Mouse (Mus musculus) retina, adult 2 months (tissue): ENCODE results near the gene Prss8.

Experiments
- DNase-seq: peaks from one replicate; pipeline ENCODE4 v3.0.0-alpha.2; 2012; ENCODE audit warnings: low read depth, low spot score

The Prss8 gene

DNA sequence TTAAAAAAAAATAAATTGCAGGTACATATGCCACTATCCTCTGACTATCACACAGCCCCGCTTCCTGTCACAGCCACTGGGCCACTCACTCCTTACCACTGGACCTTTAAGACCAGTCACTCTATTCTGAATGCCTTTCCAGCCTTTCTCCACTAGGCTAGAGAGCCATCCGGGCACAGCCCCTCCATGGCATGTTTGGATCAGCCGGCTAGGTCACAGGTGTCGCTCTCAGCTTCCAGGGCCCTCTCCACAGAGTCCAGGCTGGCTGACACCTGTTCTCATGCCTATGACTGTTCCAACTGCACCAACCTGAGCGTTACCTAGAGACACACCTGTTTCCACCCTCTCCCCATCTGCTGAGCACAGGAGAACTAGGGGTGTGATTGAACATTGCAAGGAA is 1.3 kb downstream of the Prss8 start:
- no peak for DNase-seq

GRCm38 (mm10) chr7:127927726-127928125 is 2.2 kb downstream of the Prss8 start:
- DNase-seq = no peak

DNA sequence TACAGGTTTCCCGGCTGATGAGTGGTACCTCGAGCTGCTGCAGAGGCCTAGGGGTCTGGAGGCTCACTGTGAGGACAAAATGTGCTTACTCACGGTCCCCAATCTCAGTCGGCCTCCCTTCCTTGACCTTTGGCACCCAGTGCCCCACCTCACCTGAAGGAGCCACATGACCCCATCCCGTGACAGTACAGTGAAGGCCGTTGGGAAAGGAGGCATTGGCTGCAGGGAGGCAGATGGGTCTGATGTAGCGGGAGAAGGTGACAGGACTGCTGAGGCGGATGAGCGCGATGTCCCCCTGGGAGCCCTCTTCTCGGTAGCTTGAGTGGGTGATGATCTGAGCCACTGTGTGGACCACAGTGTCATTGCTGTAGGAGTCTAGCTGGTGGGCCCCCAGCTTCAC is 3.1 kb downstream of the Prss8 start:
- DNase-seq = no peak

- no peak for DNase-seq
These were observed 3.8 kb downstream of the Prss8 start for GRCm38 (mm10) chr7:127926066-127926465.

DNA sequence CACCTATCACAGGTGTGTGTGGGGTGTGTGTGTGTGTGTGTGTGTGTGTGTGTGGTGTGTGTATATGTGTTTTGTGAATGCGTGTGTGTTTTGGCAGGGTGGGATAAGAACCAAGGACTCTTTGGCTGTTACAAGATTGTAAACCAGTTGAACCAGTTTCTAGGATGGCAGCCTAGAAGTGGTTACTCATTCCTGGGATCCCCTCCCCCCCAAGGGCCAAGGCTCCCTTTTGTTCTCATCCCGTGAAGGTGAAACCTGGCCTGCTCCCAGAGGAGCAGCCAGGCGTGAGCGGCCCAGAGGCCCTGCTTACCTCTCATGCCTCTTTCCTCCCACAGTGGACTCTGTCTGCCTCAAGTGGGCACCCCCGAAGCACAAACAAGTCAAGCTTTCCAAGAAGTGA is 4.7 kb downstream of the Prss8 start:
- no peak for DNase-seq

GRCm38 (mm10) chr7:127923714-127924113 is 6.2 kb downstream of the Prss8 start:
- no peak for DNase-seq

DNA sequence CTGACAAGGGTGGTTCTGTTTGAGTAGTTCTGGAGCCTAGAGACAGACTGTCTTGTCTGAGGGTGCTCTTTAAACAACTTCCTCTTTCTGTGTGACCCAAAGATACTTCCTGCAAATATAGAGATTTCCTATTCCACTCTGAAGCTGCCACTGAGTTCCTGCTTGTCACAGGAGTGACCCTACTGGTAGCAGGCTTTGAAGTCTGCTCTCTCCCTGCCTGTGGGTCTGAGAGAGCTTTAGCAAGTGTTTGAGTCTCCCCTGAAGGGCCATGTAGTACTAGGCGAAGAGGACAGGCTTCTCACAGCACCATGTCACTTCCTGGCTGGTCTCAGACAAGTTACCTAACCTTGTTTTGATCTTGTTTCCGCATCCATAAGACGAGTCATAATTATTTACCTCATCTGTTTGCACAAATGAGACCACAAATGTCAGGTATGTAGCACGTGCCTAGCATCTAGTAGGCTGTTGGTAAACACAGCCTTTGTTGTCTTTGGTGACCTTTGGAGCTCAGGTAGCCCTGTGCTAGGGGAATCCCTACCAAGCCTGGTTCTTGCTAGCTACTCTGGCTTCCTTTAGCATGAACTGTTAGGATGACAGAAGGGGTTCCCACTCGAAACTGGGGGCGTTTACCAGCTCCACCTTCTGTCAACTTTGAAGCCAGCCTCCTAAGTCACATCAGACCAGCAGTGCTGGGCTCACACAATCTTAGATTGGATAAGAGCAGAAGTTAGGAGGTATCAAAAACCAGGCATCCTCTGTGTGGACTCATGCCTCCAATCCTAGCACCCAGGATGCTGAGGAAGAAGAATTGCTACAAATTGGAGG is 7.2 kb downstream of the Prss8 start:
- DNase-seq = no peak

DNA sequence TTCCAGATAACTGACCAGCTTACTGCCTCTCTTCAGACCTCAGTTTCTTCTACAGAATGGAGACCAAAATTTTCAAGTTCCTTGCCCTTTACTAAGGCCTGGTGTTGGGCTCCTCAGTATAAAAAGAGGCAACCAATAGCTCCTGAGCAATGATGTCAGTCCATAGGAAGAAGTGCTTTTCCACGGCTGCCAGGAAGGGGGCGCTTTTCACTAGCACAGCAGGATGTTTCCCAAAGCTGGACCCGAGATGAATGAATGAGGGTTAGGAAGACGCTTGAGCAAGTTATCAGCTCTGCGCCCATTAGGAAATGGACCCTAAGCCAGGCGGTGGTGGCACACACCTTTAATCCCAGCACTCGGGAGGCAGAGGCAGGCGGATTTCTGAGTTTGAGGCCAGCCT is 8.4 kb downstream of the Prss8 start:
- no peak for DNase-seq

- DNase-seq = no peak
These were observed 10.6 kb downstream of the Prss8 start for GRCm38 (mm10) chr7:127919290-127919689.

DNA sequence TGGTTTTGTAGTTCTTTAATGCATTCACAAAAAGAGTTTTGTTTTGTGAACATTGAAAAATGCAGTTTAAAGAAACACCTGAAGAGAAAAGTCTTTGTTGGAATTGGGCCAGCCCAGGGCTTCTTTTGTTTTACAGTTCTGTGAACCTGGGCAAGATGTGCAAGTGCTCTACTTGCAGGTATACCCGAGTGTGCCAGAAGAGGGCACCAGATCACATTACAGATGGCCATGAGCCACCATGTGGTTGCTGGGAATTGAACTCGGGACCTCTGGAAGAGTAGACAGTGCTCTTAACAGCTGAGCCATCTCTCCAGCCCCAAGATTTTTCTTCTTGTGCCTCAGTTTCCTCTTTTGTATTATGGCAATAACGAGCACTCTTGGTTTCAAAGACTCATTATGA is 11.7 kb downstream of the Prss8 start:
- DNase-seq = no peak

DNA sequence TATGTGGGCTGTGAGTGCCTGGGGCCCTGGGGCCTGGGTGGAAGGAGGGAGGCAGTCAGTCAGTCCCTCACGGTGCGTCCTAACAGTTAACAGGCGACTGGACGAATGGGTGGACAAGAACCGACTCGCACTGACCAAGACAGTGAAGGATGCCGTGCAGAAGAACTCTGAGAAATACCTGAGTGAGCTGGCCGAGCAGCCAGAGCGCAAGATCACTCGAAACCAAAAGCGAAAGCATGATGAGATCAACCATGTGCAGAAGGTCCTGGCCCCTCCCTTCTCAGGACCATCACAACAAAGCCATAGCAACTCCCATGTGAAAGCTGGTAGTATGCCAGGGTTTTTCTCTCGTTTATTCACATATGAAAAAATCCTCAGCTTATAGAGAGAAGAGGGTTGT is 14.6 kb downstream of the Prss8 start:
- DNase-seq = no peak

DNA sequence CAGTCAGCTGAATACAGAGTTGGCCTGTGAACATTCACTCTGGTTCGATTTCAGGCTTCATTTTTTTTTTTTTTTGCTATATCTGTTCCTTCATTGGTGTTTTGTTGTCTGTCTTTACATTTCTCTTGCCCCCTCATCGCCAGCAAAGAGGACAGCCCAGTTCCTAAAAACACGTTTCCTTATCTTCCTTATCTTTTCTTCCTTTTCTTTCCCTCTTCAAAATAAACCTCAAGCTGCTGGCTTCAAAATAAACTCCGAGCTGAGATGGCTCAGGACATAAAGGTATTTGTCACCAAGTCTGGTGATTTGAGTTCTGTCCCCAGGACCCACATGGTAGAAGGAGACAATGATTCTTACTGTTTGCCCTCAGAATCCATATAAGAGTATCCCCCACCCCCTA is 17.0 kb downstream of the Prss8 start:
- no peak for DNase-seq

DNA sequence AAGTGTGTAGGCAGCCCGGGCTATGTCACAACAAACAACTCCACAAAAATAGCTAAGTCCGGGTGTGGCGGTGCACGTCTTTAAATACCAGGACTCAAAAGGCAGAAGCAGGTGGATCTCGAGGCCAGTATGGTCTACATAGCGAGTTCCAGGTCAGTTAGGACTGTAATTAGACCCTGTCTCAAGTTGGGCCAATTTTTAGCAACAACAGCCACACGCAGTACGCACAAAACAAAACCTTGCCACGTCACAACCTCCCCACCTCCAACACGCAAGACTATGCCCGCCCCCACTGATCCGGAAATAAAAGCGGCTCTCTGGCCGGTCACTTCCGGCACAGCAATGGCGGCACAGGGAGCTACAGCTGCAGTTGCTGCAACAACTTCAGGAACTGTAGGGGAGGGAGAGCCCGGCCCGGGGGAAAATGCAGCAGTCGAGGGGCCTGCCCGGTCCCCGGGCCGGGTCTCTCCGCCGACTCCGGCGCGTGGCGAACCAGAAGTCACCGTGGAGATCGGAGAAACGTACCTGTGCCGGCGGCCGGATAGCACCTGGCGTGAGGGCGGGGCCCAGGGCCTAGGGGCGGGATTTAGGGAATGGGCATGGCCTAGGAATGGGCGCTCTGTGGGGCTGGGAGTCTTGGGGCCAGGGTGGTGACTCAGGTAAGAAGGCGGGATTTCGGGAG is 17.6 kb downstream of the Prss8 start, which contains the start of gene Kat8:
Kat8 (plus strand) TSS at position 327 of the 682 bp plus-strand sequence.
- peak; percentile 88 for DNase-seq

GRCm38 (mm10) chr7:127908656-127909055 is 21.2 kb downstream of the Prss8 start:
- no peak for DNase-seq

GRCm38 (mm10) chr7:127907939-127908338 is 22.0 kb downstream of the Prss8 start:
- no peak for DNase-seq

GRCm38 (mm10) chr7:127903971-127904796 is 25.7 kb downstream of the Prss8 start, which contains the start of gene Bckdk:
TSS of gene Bckdk (plus strand) at chr7:127904082.
- DNase-seq = peak; percentile 50

GRCm38 (mm10) chr7:127901772-127902171 is 28.1 kb downstream of the Prss8 start:
- no peak for DNase-seq

- no peak for DNase-seq
These were observed 29.9 kb downstream of the Prss8 start for GRCm38 (mm10) chr7:127899997-127900396.

DNA sequence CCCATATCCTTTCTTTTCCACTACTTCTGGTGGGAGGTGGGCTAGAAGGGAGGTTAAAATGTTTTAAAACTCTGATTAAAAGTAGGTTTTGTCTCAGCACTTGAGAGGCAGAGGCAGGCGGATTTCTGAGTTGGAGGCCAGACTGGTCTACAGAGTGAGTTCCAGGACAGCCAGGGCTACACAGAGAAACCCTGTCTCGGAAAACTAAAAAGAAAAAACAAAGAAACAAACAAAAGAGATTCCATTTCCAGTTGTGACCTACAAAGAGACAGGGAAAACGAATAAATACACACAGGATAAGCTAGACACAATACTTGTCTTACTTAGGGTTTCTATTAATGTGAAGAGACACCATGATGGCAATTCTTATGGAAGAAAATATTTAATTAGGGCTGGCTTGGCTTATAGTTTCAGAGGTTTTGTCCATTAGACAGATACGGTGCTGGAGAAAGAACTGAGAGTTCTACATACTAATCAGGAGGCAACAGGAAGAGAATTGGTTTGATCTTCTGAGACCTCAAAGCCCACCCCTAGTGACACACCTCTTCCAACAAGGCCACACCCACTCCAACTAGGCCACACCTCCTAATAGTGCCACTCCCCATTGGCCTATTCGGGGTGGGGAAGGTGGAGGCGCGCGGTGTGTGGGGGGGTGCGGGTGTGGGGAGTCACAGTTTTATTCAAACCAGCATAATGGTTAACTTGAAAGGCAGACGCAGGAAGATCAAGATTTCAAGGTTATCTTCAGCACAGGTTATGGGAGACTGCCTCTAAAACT is 31.5 kb downstream of the Prss8 start:
- DNase-seq = no peak

DNA sequence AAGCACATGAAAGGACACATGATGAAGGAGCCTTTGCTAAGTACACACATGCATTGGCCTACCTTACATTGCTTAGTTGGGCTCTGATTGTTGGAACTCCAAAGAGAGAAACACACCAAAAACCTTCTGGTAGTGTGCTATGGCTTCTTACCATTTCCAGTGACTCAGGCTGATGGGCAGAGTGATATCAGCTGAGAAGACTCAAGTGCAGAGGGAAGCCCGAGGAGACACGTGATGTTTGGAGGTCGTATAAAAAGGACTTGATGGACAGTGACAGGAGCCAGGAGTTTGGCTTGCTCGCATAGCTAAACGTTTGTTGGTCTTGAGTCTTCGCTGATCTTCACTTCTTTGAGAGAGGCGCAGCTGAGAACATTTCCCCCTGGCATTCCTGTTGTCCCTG is 32.4 kb downstream of the Prss8 start:
- no peak for DNase-seq

DNA sequence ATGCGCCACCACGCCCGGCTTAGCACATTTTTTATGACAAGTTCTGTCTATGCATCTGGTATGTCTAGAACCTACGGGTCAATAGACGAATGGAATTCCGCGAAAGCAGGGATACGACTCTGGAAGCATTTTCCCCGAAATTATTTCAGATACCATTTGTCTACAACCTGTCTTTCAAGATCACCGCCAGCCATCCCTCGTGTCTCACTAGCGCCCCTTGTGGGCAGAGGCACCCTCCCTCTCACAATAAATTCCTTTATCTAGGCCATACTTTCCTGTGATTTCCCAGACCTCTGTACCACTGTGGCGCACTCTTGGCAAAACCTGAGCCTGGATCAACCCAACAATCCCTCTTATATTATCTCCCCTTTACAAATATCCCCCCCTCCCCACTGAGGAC is 33.5 kb downstream of the Prss8 start:
- no peak for DNase-seq
